Mouse (Mus musculus) midbrain, embryonic 15.5 days (tissue): ENCODE measurements around the gene Vmn2r76. TPM values are rescaled to one million over a fixed set of nuclear protein-coding genes. Genes with fewer than 3 reads are reported as not detected.
"Not testable (repeated sequence)": the region's sequence is repeated elsewhere in the genome, so short reads cannot be mapped to it uniquely, and the experiment has no call there.

ENCODE experiments used
- ATAC-seq: fragments of 200-750 bp; cut with Nextera tagmentation; replicated peaks from 2 replicates; pipeline ENCODE4 v1.8.0; 2017; ENCODE audit warnings: moderate TSS enrichment
- H3K27ac ChIP-seq: fragments of 300-500 bp; sonication (generic); 2 replicates; pipeline ENCODE4 v1.5.1; 2015; ENCODE audit warnings: mild to moderate bottlenecking, inconsistent platforms
- H3K27me3 ChIP-seq: fragments of 300-500 bp; sonication (generic); replicated peaks from 2 replicates; pipeline ENCODE4 v1.6.1; 2015; ENCODE audit warnings: inconsistent platforms
- H3K36me3 ChIP-seq: fragments of 300-500 bp; sonication (generic); replicated peaks from 2 replicates; pipeline ENCODE4 v1.6.1; 2015; ENCODE audit warnings: inconsistent platforms
- H3K4me1 ChIP-seq: fragments of 300-500 bp; sonication (generic); 2 replicates; pipeline ENCODE4 v1.6.1; 2015; ENCODE audit warnings: inconsistent platforms
- H3K4me2 ChIP-seq: fragments of 300-500 bp; sonication (generic); 2 replicates; pipeline ENCODE4 v1.6.1; 2015; ENCODE audit warnings: inconsistent platforms, mild to moderate bottlenecking, moderate library complexity
- H3K4me3 ChIP-seq: fragments of 300-500 bp; sonication (generic); 2 replicates; pipeline ENCODE4 v1.5.1; 2015; ENCODE audit warnings: mild to moderate bottlenecking, inconsistent platforms
- H3K9ac ChIP-seq: fragments of 300-500 bp; sonication (generic); 2 replicates; pipeline ENCODE4 v1.6.1; 2015; ENCODE audit warnings: mild to moderate bottlenecking, inconsistent platforms
- H3K9me3 ChIP-seq: fragments of 300-500 bp; sonication (generic); 2 replicates; pipeline ENCODE4 v1.6.1; 2016; ENCODE audit warnings: inconsistent platforms
- WGBS: fragments of 180-500 bp; shearing (Covaris S2); methylation state at CpG from one replicate; pipeline ENCODE4 v1.1.7; 2015; ENCODE audit warnings: mixed read lengths; 5-methylcytosine and 5-hydroxymethylcytosine counted together
- polyA plus RNA-seq: library from polyadenylated mRNA; unstranded; fragments of >200 nt; fragmentation: Nextera tagmentation; extraction: Ambion mirVana; gene quantifications from 2 replicates; pipeline ENCODE4 v1.2.1, GENCODE M21; 2015

Vmn2r76 gene
- polyA plus RNA-seq = not detected in 2 replicates

DNA sequence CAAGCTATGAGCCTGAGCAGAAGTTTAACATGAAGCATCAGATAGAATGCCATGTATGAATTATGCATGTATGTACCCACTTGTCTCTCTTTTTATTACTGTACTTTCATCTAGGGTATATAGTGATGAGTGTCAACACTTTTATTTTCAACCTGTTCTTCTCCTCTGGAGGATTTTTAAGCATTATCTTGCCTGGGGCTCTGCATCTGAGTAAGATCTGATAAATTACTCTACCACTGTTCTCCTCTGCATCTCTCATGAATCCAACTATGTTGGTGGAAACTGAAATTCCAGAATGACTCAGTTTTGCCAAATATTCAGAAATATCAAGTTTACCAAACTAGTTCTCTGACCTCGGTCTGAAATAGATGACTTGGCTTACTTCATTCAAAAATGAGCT is at the start of gene Vmn2r76:
Vmn2r76 (minus strand) TSS at position 101 of the 400 bp plus-strand sequence.
- H3K4me3 ChIP-seq = no peak within 1 kb of the TSS
- H3K4me2 ChIP-seq = no peak within 1 kb of the TSS
- H3K9ac ChIP-seq = no peak within 1 kb of the TSS
- no peak within 1 kb of the TSS for H3K27ac ChIP-seq
- no peak for ATAC-seq
- 76% methylated on average over 1 of the region's 1 CpGs for WGBS
- no peaks in the 10 kb centered on the region for H3K4me1 ChIP-seq
- no peaks in the 10 kb centered on the region for H3K9me3 ChIP-seq
- no peaks in the 10 kb centered on the region for H3K27me3 ChIP-seq
- no peaks in the 10 kb centered on the region for H3K36me3 ChIP-seq

DNA sequence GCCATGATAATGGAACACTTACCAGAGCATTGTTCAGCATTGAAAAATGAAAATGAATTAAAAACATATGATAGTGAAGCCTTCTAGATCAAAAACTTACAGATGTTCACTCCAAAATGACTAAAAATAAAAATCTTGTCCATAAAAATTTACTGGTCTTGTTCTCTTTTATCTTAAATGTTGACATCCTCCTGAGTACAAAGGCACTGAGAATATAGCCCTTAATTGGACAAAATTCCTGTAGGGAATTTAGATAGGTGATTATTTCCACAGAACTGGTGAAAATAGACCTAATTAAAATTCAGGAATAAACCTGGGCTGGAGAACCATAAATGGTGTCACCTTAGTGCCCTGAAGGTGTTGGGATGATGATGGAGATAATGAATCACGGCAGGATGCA is 31.0 kb upstream of the Vmn2r76 start, which contains the start of gene Olfr310:
Olfr310 (minus strand) TSS at position 101 of the 400 bp plus-strand sequence.
- H3K27me3 ChIP-seq = no peaks in the 10 kb centered on the region
- WGBS = 82% methylated on average over 1 of the region's 1 CpGs
- no peaks in the 10 kb centered on the region for H3K9me3 ChIP-seq
- no peak within 1 kb of the TSS for H3K27ac ChIP-seq
- H3K4me1 ChIP-seq = no peaks in the 10 kb centered on the region
- H3K9ac ChIP-seq = no peak within 1 kb of the TSS
- no peak within 1 kb of the TSS for H3K4me3 ChIP-seq
- H3K36me3 ChIP-seq = no peaks in the 10 kb centered on the region
- ATAC-seq = no peak
- H3K4me2 ChIP-seq = no peak within 1 kb of the TSS

DNA sequence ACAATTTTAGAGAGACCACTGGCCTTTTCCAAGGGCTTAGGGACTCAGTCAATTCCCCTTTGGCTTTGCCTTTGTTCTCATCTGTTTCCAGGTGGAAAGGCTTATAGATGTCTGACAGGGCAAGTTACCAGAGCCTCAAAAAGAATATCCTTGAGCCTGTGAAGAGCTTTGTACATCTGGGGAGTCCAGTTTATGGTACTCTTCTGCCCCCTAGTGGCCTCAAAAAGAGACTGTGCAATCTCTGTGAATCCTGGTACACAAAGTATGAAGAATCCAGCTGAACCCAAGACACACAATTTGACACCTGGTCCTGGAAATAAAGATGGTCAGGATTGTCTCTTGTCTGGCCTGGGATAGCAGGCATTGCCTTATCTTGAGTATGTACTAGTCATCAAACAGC is 34.8 kb downstream of the Vmn2r76 start:
- ATAC-seq = no peak
- no peak overlapping the region for H3K9ac ChIP-seq
- H3K36me3 ChIP-seq = no peaks in the 10 kb centered on the region
- H3K4me1 ChIP-seq = no peaks in the 10 kb centered on the region
- H3K27ac ChIP-seq = no peak overlapping the region
- no peak overlapping the region for H3K4me3 ChIP-seq
- no peaks in the 10 kb centered on the region for H3K9me3 ChIP-seq
- H3K27me3 ChIP-seq = no peaks in the 10 kb centered on the region
- no peak overlapping the region for H3K4me2 ChIP-seq

DNA sequence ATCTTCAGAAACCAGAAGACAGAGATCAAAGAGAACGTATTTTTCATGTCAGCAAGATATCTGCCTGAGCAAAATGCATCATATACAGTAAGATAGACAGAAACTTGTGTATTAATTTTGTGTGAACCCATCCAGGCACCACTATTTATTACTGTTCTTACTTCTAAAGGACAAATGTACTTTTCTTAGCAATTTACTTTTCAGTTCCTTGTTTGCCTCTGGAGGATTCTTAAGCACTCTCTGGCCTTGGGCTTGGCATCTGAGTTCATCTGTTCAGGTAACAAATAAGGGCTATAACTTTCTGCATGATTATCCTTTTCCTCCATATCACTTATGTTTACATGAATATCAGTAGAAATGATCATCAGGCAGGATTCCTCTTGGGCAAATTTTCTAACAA is 74.4 kb downstream of the Vmn2r76 start, which contains the start of gene Vmn2r75:
Vmn2r75 (minus strand) TSS at position 101 of the 400 bp plus-strand sequence.
- H3K4me3 ChIP-seq, H3K9me3 ChIP-seq, H3K27ac ChIP-seq, H3K4me1 ChIP-seq, H3K4me2 ChIP-seq, H3K27me3 ChIP-seq, ATAC-seq, H3K36me3 ChIP-seq, H3K9ac ChIP-seq: not testable (repeated sequence)
- 64% methylated on average over 1 of the region's 1 CpGs for WGBS

Other genes with a start within 250 kb of the Vmn2r76 start
- gene Vmn2r75, start 74.5 kb downstream of the Vmn2r76 start, polyA plus RNA-seq = not detected in 2 replicates
- gene Olfr310, start 30.9 kb upstream of the Vmn2r76 start, polyA plus RNA-seq = not detected in 2 replicates
- gene Olfr309, start 67.4 kb upstream of the Vmn2r76 start, polyA plus RNA-seq = not detected in 2 replicates
- gene Olfr308, start 79.3 kb upstream of the Vmn2r76 start, polyA plus RNA-seq = not detected in 2 replicates
- not detected in 2 replicates for gene Olfr307, start 91.3 kb upstream of the Vmn2r76 start, polyA plus RNA-seq
- not detected in 2 replicates for gene Olfr305, start 120.6 kb upstream of the Vmn2r76 start, polyA plus RNA-seq
- not detected in 2 replicates for gene Olfr304, start 140.3 kb upstream of the Vmn2r76 start, polyA plus RNA-seq
- not detected in 2 replicates for gene Olfr303, start 151.5 kb upstream of the Vmn2r76 start, polyA plus RNA-seq
- not detected in 2 replicates for gene Olfr301, start 157.5 kb upstream of the Vmn2r76 start, polyA plus RNA-seq
- not detected in 2 replicates for gene Olfr299, start 213.6 kb upstream of the Vmn2r76 start, polyA plus RNA-seq
- not detected in 2 replicates for gene Olfr298, start 246.2 kb upstream of the Vmn2r76 start, polyA plus RNA-seq